Mouse (Mus musculus) adrenal gland, postnatal 4 days (tissue): ENCODE results near the gene Sec11a. TPM values are rescaled to one million over a fixed set of nuclear protein-coding genes. Genes with fewer than 3 reads are reported as not detected.

Experiments
- DNase-seq, 2 experiments: peaks; one replicate each; pipeline ENCODE4 v3.0.0; 2021 to 2022; ENCODE audit warnings: low spot score in 2 of 2, mixed read lengths in 2 of 2
- total RNA-seq, 2 experiments: library from RNA; stranded (reverse); gene quantifications; 2 replicates each; pipeline ENCODE4 v1.2.3; 2021

Sec11a gene
- total RNA-seq, 2 experiments from 2014 or later: 114 to 116 TPM

DNA sequence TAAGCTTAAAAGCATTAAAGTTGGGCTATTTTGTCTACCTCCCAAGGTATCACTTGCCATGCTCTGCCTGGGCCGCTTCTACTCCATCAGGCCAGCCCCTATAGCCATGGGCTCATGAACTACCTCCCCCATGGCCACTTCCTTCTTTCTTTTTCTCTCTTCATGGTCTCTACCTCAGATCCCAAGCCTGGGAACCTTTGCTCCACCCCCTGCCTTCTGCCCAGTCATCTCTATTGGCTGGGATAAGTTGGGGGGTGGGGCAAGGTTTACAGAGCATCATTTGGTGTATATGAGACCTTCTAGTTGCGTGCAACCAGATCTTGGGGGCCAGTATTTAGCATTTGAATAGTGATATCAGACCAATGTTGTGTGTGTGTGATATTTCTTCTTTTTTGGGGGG, 85.1 kb downstream of the Sec11a start:
- DNase-seq: no peak

DNA sequence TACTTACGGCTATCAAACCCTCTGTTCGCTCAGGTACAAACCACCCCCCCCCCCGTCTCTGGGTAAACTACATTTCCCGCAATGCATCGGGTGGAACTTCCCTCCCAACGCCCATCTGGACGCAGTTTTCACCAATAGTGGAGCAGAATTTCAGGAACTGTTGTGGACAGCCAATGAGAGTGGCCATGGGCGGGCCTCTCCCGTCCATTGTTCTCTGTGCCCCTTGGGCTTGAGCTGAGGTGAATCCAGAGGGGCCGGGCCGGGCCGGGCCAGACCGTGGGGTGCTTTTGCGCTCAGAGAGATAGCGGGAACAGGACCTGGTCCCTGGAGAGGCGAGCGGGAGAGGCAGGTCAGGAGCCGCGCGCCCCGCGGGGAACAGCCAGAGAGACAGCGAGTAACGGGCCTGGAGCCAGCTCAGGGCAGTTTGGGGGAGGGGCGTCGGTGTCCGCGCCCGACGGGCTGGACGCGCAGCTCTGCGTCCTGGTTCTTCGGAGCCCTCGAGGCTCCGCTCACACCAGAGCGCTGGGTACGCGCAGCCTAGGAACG, 86.8 kb downstream of the Sec11a start, which contains the start of gene Zscan2:
Zscan2 (plus strand) TSS at position 192 of the 546 bp plus-strand sequence.
- DNase-seq: peak; percentile 65 to 84

DNA sequence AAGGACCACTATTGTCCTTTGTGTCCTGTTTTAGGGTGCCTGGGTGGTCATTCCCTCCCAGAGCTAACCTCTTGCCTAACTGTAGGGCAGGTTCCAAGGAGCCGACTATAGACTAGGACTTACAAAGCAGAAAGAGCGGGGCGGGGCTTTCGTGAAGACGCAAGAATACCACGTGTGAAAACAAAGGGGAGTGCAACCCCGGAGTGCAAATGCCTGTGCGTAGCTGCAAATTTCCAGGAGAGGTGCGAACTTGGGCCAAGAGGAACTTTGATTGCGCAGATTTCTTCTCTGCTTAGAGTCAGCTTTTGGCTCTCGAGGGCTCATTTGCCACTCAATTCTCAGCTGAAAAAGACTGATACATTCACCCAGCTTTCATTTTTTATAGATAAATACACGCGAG, 87.4 kb downstream of the Sec11a start:
- peak in 1 of 2 experiments; percentile 31 for DNase-seq

DNA sequence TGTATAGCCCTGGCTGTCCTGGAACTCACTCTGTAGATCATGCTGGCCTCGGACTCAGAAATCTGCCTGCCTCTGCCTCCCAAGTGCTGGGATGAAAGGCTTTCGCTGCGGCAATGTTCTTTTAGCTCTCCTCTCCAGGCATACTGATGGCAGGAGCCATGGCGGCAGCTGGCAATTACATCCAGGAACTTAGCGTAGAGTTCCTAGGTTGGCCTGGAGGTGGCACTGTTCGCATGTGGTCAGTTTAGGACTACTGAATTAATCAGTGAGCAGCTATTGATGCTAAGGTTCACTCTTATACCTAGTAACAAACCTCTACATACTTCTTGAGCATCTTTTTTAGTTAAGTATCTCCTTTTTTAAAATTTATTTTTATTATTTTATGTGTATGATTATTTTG, 90.4 kb downstream of the Sec11a start:
- DNase-seq: peak; percentile 52 to 61

DNA sequence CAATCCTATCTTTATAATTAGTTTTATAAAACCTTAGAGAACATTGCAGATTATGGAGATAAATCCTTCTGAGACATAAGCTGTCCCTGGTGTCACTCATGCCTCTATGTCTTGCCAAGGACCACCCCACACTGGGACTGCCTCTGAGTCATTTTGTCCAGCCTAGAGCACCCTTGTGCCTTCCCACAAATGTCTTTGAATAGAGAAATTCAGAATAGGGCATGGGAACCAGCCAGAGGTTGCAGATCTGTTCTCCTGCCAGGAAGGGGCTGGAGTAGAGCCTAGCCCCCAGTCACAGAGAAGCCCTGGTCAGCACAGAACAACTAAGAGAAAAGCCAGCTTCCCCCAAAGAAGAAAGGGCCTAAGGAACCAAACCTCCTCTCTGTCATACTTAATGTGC, 92.3 kb downstream of the Sec11a start:
- no peak for DNase-seq

Other genes starting within 250 kb of the Sec11a start
- gene Iqgap1, start 121.8 kb downstream of the Sec11a start, total RNA-seq: 100 to 1,000 TPM in 1 of 2 experiments, 10 to 100 TPM in 1; 92.0 to 107 TPM
- gene Zscan2, start 86.9 kb downstream of the Sec11a start, total RNA-seq: 10 to 100 TPM; 13.4 to 14.2 TPM
- gene Wdr73, start 46.5 kb downstream of the Sec11a start, total RNA-seq: 10 to 100 TPM; 27.9 to 29.8 TPM
- 1 to 10 TPM; 4.2 to 5.6 TPM for gene Nmb, start 42.7 kb downstream of the Sec11a start, total RNA-seq
- gene Zfp592, start 45.9 kb upstream of the Sec11a start, total RNA-seq: 10 to 100 TPM; 26.7 to 36.0 TPM
- gene Alpk3, start 109.8 kb upstream of the Sec11a start, total RNA-seq: 1 to 10 TPM; 2.0 to 4.7 TPM
- gene Slc28a1, start 167.0 kb upstream of the Sec11a start, total RNA-seq: under 1 TPM; 0.56 TPM